Mouse (Mus musculus) left cerebral cortex, adult 18-20 months (tissue): ENCODE measurements around the gene Prss22. TPM values are rescaled to one million over a fixed set of nuclear protein-coding genes. Genes with fewer than 3 reads are reported as not detected.
"Not testable (repeated sequence)": the region's sequence is repeated elsewhere in the genome, so short reads cannot be mapped to it uniquely, and the experiment has no call there.

Experiments used
- DNase-seq, 2 experiments: peaks; one replicate each; pipeline ENCODE4 v3.0.0; 2021 to 2022; ENCODE audit warnings: low spot score in 2 of 2, mixed read lengths in 1 of 2
- microRNA-seq, 2 experiments: library from miRNA; unstranded; fragments of <30 nt; microRNA quantifications; one replicate each; pipeline ENCODE4 v1.2.0; 2021
- total RNA-seq, 2 experiments: library from RNA; stranded (reverse); gene quantifications; 2 replicates each; pipeline ENCODE4 v1.2.3; 2021

The Prss22 gene
- total RNA-seq, 2 experiments from 2014 or later: 1.5 to 2.0 TPM

DNA sequence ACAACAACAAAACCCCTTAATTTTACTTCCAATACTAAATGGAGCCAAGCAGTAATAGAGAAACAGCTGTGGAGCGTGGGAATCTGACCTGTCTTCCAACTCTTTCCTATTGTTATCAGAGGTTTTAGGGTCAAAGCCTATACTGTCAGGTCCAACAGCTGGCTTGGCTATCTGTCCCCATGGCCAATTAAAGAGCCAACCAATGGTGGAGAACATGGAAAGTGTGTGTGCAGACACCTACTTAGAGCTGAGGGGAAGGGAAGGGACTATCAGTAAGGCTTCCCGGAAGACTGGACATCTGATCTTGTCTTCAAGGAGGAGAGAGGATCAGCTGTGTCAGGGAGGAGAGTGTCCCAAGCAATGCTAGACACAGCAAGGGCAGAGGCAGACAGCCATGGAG lies 48.8 kb downstream of the Prss22 start:
- no peak for DNase-seq

- not testable (repeated sequence) for DNase-seq
Observed at GRCm38 (mm10) chr17:23947486-23947885, 50.4 kb downstream of the Prss22 start.

Small RNA genes within 50 kb of the gene (microRNA-seq; reads per million reads assigned to microRNA genes)
- gene Gm27700: 0 reads per million in 2 experiments

Other genes with a start within 250 kb of the Prss22 start
- 100 to 1,000 TPM; 459 to 507 TPM for gene Flywch1, start 226.5 kb downstream of the Prss22 start, total RNA-seq
- 10 to 100 TPM; 11.7 to 14.2 TPM for gene Flywch2, start 212.0 kb downstream of the Prss22 start, total RNA-seq
- gene Srrm2, start 207.6 kb downstream of the Prss22 start, total RNA-seq: 100 to 1,000 TPM; 548 to 585 TPM
- gene Elob, start 169.0 kb downstream of the Prss22 start, total RNA-seq: 100 to 1,000 TPM; 359 to 364 TPM
- gene Prss33, start 162.0 kb downstream of the Prss22 start, total RNA-seq: not detected
- not detected for gene Prss32, start 154.2 kb downstream of the Prss22 start, total RNA-seq
- 1 to 10 TPM; 1.6 to 2.1 TPM for gene Prss41, start 153.9 kb downstream of the Prss22 start, total RNA-seq
- not detected for gene Prss21, start 130.0 kb downstream of the Prss22 start, total RNA-seq
- not detected for gene Dcpp1, start 117.2 kb downstream of the Prss22 start, total RNA-seq
- not detected for gene Dcpp2, start 117.2 kb downstream of the Prss22 start, total RNA-seq
- gene Dcpp3, start 80.6 kb downstream of the Prss22 start, total RNA-seq: not detected
- not detected for gene Sbp, start 56.4 kb downstream of the Prss22 start, total RNA-seq
- not detected for gene Sbpl, start 42.8 kb downstream of the Prss22 start, total RNA-seq
- gene Prss30, start 17.5 kb downstream of the Prss22 start, total RNA-seq: under 1 TPM in 1 of 2 experiments, not detected in 1; 0.45 TPM
- not detected for gene Prss27, start 40.0 kb upstream of the Prss22 start, total RNA-seq
- 10 to 100 TPM; 22.5 to 23.8 TPM for gene Kctd5, start 75.4 kb upstream of the Prss22 start, total RNA-seq
- 100 to 1,000 TPM; 114 to 120 TPM for gene Pdpk1, start 152.8 kb upstream of the Prss22 start, total RNA-seq
- gene Amdhd2, start 165.7 kb upstream of the Prss22 start, total RNA-seq: 10 to 100 TPM; 27.3 to 38.0 TPM
- 1,000 to 10,000 TPM; 1,209 to 1,218 TPM for gene Atp6v0c, start 171.6 kb upstream of the Prss22 start, total RNA-seq
- 10 to 100 TPM; 62.8 to 66.6 TPM for gene Tbc1d24, start 207.5 kb upstream of the Prss22 start, total RNA-seq
- gene Ntn3, start 211.4 kb upstream of the Prss22 start, total RNA-seq: 1 to 10 TPM; 8.1 to 8.5 TPM
- 10 to 100 TPM in 1 of 2 experiments, 1 to 10 TPM in 1; 9.0 to 10.4 TPM for gene Tedc2, start 222.8 kb upstream of the Prss22 start, total RNA-seq